Mouse (Mus musculus) neural tube, embryonic 12.5 days (tissue): ENCODE measurements around the gene Rab15. TPM values are rescaled to one million over a fixed set of nuclear protein-coding genes. Genes with fewer than 3 reads are reported as not detected.
A peak's percentile ranks its signal among the peaks of the same experiment; 100 is the strongest.
"Not testable (repeated sequence)": the region's sequence is repeated elsewhere in the genome, so short reads cannot be mapped to it uniquely, and the experiment has no call there.

Experiments used
- ATAC-seq: fragments of 200-750 bp; cut with Nextera tagmentation; 2 replicates; pipeline ENCODE4 v1.8.0; 2017; ENCODE audit warnings: low read depth, mild to moderate bottlenecking, moderate TSS enrichment, moderate library complexity; ENCODE audit not compliant: low FRiP score
- H3K27ac ChIP-seq: fragments of 300-500 bp; sonication (generic); 2 replicates; pipeline ENCODE4 v1.5.1; 2016
- H3K27me3 ChIP-seq: fragments of 300-500 bp; sonication (generic); replicated peaks from 2 replicates; pipeline ENCODE4 v1.6.1; 2016; ENCODE audit warnings: mild to moderate bottlenecking
- H3K36me3 ChIP-seq: fragments of 300-500 bp; sonication (generic); 2 replicates; pipeline ENCODE4 v1.6.1; 2016; ENCODE audit warnings: mild to moderate bottlenecking
- H3K4me1 ChIP-seq: fragments of 300-500 bp; sonication (generic); 2 replicates; pipeline ENCODE4 v1.6.1; 2016
- H3K4me2 ChIP-seq: fragments of 300-500 bp; sonication (generic); replicated peaks from 2 replicates; pipeline ENCODE4 v1.6.1; 2016; ENCODE audit warnings: mild to moderate bottlenecking
- H3K4me3 ChIP-seq: fragments of 300-500 bp; sonication (generic); 2 replicates; pipeline ENCODE4 v1.5.1; 2016
- H3K9ac ChIP-seq: fragments of 300-500 bp; sonication (generic); 2 replicates; pipeline ENCODE4 v1.6.1; 2016; ENCODE audit warnings: mild to moderate bottlenecking
- H3K9me3 ChIP-seq: fragments of 300-500 bp; sonication (generic); 2 replicates; pipeline ENCODE4 v1.6.1; 2016; ENCODE audit warnings: mild to moderate bottlenecking
- WGBS: fragments of 180-500 bp; shearing (Covaris S2); methylation state at CpG from one replicate; pipeline ENCODE4 v1.1.7; 2016; 5-methylcytosine and 5-hydroxymethylcytosine counted together
- polyA plus RNA-seq: library from polyadenylated mRNA; unstranded; fragments of >200 nt; fragmentation: Nextera tagmentation; extraction: Ambion mirVana; gene quantifications from 2 replicates; pipeline ENCODE4 v1.2.1, GENCODE M21; 2016

Gene Rab15
- polyA plus RNA-seq, 1 experiment from 2014 or later = 22.6 TPM

- H3K9ac ChIP-seq, ATAC-seq, H3K4me3 ChIP-seq, H3K27ac ChIP-seq, H3K27me3 ChIP-seq, H3K9me3 ChIP-seq, H3K36me3 ChIP-seq, H3K4me1 ChIP-seq, H3K4me2 ChIP-seq: not testable (repeated sequence)
- 50% methylated on average over 14 of the region's 14 CpGs for WGBS
These were observed 30.2 kb downstream of the Rab15 start for GRCm38 (mm10) chr12:76792540-76792939.

- Histone ChIP-seq H3K4me1 (no peaks in the 10 kb centered on the region), H3K9me3 (no peaks in the 10 kb centered on the region), H3K4me3 (no peak overlapping the region), H3K27me3 (no peaks in the 10 kb centered on the region), H3K27ac (no peak overlapping the region), H3K4me2 (no peak overlapping the region), H3K36me3 (no peaks in the 10 kb centered on the region), H3K9ac (no peak overlapping the region)
- no peak for ATAC-seq
- WGBS = 67% methylated on average over 8 of the region's 8 CpGs
These were observed 32.1 kb downstream of the Rab15 start for GRCm38 (mm10) chr12:76790446-76791084.

GRCm38 (mm10) chr12:76784056-76784619 lies 38.6 kb downstream of the Rab15 start:
- Histone ChIP-seq H3K4me1 (no peaks in the 10 kb centered on the region), H3K36me3 (no peaks in the 10 kb centered on the region), H3K9ac (no peak overlapping the region), H3K4me3 (no peak overlapping the region), H3K27ac (no peak overlapping the region), H3K4me2 (no peak overlapping the region), H3K27me3 (no peaks in the 10 kb centered on the region), H3K9me3 (no peaks in the 10 kb centered on the region)
- no peak for ATAC-seq
- 80% methylated on average over 10 of the region's 10 CpGs for WGBS

- Histone ChIP-seq H3K27ac (no peak overlapping the region), H3K4me3 (no peak overlapping the region), H3K9me3 (no peaks in the 10 kb centered on the region), H3K27me3 (no peaks in the 10 kb centered on the region), H3K4me1 (no peaks in the 10 kb centered on the region), H3K9ac (no peak overlapping the region), H3K36me3 (no peaks in the 10 kb centered on the region), H3K4me2 (no peak overlapping the region)
- ATAC-seq = peak; percentile 53; the same call in 1 of the 2 replicates
- 67% methylated on average over 12 of the region's 12 CpGs for WGBS
These were observed 41.9 kb downstream of the Rab15 start for GRCm38 (mm10) chr12:76780639-76781468.

- H3K27me3 ChIP-seq = no peaks in the 10 kb centered on the region
- no peak for ATAC-seq
- H3K36me3 ChIP-seq = no peaks in the 10 kb centered on the region
- WGBS = 75% methylated on average over 5 of the region's 5 CpGs
- no peaks in the 10 kb centered on the region for H3K4me1 ChIP-seq
- no peaks in the 10 kb centered on the region for H3K9me3 ChIP-seq
- no peak overlapping the region for H3K4me2 ChIP-seq
- no peak overlapping the region for H3K4me3 ChIP-seq
- H3K27ac ChIP-seq = no peak overlapping the region
- no peak overlapping the region for H3K9ac ChIP-seq
These were observed 42.8 kb downstream of the Rab15 start for GRCm38 (mm10) chr12:76779951-76780350.

- no peaks in the 10 kb centered on the region for H3K27me3 ChIP-seq
- WGBS = 86% methylated on average over 10 of the region's 10 CpGs
These were observed 44.2 kb downstream of the Rab15 start for GRCm38 (mm10) chr12:76778305-76779083.

GRCm38 (mm10) chr12:76777845-76778244 lies 44.9 kb downstream of the Rab15 start:
- Histone ChIP-seq H3K4me2 (no peak overlapping the region), H3K36me3 (no peaks in the 10 kb centered on the region), H3K27me3 (no peaks in the 10 kb centered on the region), H3K4me3 (no peak overlapping the region), H3K27ac (no peak overlapping the region), H3K9me3 (no peaks in the 10 kb centered on the region), H3K4me1 (no peaks in the 10 kb centered on the region), H3K9ac (no peak overlapping the region)
- ATAC-seq = no peak

More at GRCm38 (mm10) chr12:76778305-76779083, 44.2 kb downstream of the Rab15 start:
- no peaks in the 10 kb centered on the region for H3K4me1 ChIP-seq
- H3K9ac ChIP-seq = no peak overlapping the region
- H3K9me3 ChIP-seq = no peaks in the 10 kb centered on the region
- no peak for ATAC-seq
- no peak overlapping the region for H3K27ac ChIP-seq
- no peak overlapping the region for H3K4me3 ChIP-seq
- H3K36me3 ChIP-seq = no peaks in the 10 kb centered on the region
- H3K4me2 ChIP-seq = no peak overlapping the region

GRCm38 (mm10) chr12:76776898-76777297 lies 45.8 kb downstream of the Rab15 start:
- Histone ChIP-seq H3K9ac (no peak overlapping the region), H3K27ac (no peak overlapping the region), H3K27me3 (no peaks in the 10 kb centered on the region), H3K4me2 (no peak overlapping the region), H3K4me3 (no peak overlapping the region), H3K4me1 (no peaks in the 10 kb centered on the region), H3K36me3 (no peaks in the 10 kb centered on the region), H3K9me3 (no peaks in the 10 kb centered on the region)
- no peak for ATAC-seq
- 92% methylated on average over 5 of the region's 5 CpGs for WGBS

- Histone ChIP-seq H3K9ac (no peak overlapping the region), H3K4me2 (no peak overlapping the region), H3K4me3 (no peak overlapping the region), H3K36me3 (no peaks in the 10 kb centered on the region), H3K4me1 (no peaks in the 10 kb centered on the region), H3K27ac (no peak overlapping the region), H3K9me3 (no peaks in the 10 kb centered on the region), H3K27me3 (no peaks in the 10 kb centered on the region)
- ATAC-seq = no peak
- 60% methylated on average over 4 of the region's 4 CpGs for WGBS
These were observed 47.6 kb downstream of the Rab15 start for GRCm38 (mm10) chr12:76775132-76775531.

GRCm38 (mm10) chr12:76774652-76775051 lies 48.1 kb downstream of the Rab15 start:
- Histone ChIP-seq H3K4me3 (no peak overlapping the region), H3K9ac (no peak overlapping the region), H3K27ac (no peak overlapping the region), H3K4me1 (no peaks in the 10 kb centered on the region), H3K4me2 (no peak overlapping the region), H3K9me3 (no peaks in the 10 kb centered on the region), H3K36me3 (no peaks in the 10 kb centered on the region), H3K27me3 (no peaks in the 10 kb centered on the region)
- 85% methylated on average over 3 of the region's 3 CpGs for WGBS
- no peak for ATAC-seq

GRCm38 (mm10) chr12:76771540-76771939 lies 51.2 kb downstream of the Rab15 start:
- WGBS = 89% methylated on average over 5 of the region's 5 CpGs
- H3K4me1 ChIP-seq = no peaks in the 10 kb centered on the region
- no peaks in the 10 kb centered on the region for H3K27me3 ChIP-seq
- H3K4me2 ChIP-seq = no peak overlapping the region
- no peaks in the 10 kb centered on the region for H3K36me3 ChIP-seq
- no peak overlapping the region for H3K4me3 ChIP-seq
- ATAC-seq = no peak
- no peaks in the 10 kb centered on the region for H3K9me3 ChIP-seq
- H3K9ac ChIP-seq = no peak overlapping the region
- H3K27ac ChIP-seq = no peak overlapping the region
